Mouse (Mus musculus) kidney, postnatal 0 days (tissue): ENCODE data around the gene Zfp839. TPM values are rescaled to one million over a fixed set of nuclear protein-coding genes. Genes with fewer than 3 reads are reported as not detected.

Source experiments
- ATAC-seq: fragments of 200-750 bp; cut with Nextera tagmentation; replicated peaks from 2 replicates; pipeline ENCODE4 v1.8.0; 2017; ENCODE audit warnings: low read depth, moderate number of reproducible peaks, moderate TSS enrichment, moderate library complexity; ENCODE audit not compliant: low FRiP score
- DNase-seq: peaks from one replicate; pipeline ENCODE4 v3.0.0-alpha.2; 2016; ENCODE audit warnings: low spot score
- H3K27ac ChIP-seq: fragments of 300-500 bp; sonication (generic); 2 replicates; pipeline ENCODE4 v1.5.1; 2014; ENCODE audit warnings: mild to moderate bottlenecking
- H3K27me3 ChIP-seq: fragments of 300-500 bp; sonication (generic); 2 replicates; pipeline ENCODE4 v1.6.1; 2014; ENCODE audit warnings: low read length, mixed read lengths; ENCODE audit not compliant: insufficient read depth
- H3K36me3 ChIP-seq: fragments of 300-500 bp; sonication (generic); 2 replicates; pipeline ENCODE4 v1.6.1; 2014; ENCODE audit warnings: low read length, mixed read lengths; ENCODE audit not compliant: insufficient read depth
- H3K4me1 ChIP-seq: fragments of 300-500 bp; sonication (generic); replicated peaks from 2 replicates; pipeline ENCODE4 v1.6.1; 2014; ENCODE audit warnings: antibody characterized with exemption, low read length, mixed read lengths; ENCODE audit not compliant: insufficient read depth
- H3K4me2 ChIP-seq: fragments of 300-500 bp; sonication (generic); 2 replicates; pipeline ENCODE4 v1.6.1; 2014; ENCODE audit warnings: mild to moderate bottlenecking, low read length, moderate library complexity, mixed read lengths
- H3K4me3 ChIP-seq: fragments of 300-500 bp; sonication (generic); replicated peaks from 2 replicates; pipeline ENCODE4 v1.5.1; 2014; ENCODE audit warnings: low read depth, low read length
- H3K9ac ChIP-seq: fragments of 300-500 bp; sonication (generic); 2 replicates; pipeline ENCODE4 v1.6.1; 2014; ENCODE audit warnings: low read depth, low read length
- H3K9me3 ChIP-seq: fragments of 300-500 bp; sonication (generic); replicated peaks from 2 replicates; pipeline ENCODE4 v1.6.1; 2016; ENCODE audit warnings: low read length, inconsistent platforms, mixed read lengths
- CTCF ChIP-seq: IDR thresholded peaks from 2 replicates; pipeline ENCODE4 v1.5.1; 2016; ENCODE audit warnings: antibody characterized with exemption, low read depth, mild to moderate bottlenecking, moderate library complexity
- WGBS: fragments of 180-500 bp; shearing (Covaris S2); extraction: QIAGEN DNeasy Blood & Tissue Kit; methylation state at CpG from one replicate; pipeline ENCODE4 v1.1.7; 2014; 5-methylcytosine and 5-hydroxymethylcytosine counted together
- polyA plus RNA-seq: library from polyadenylated mRNA; unstranded; fragments of >200 nt; fragmentation: Nextera tagmentation; extraction: Ambion mirVana; gene quantifications from 2 replicates; pipeline ENCODE4 v1.2.1, GENCODE M21; 2015

Zfp839 gene
- polyA plus RNA-seq = 2.2 and 2.3 TPM in 2 replicates

DNA sequence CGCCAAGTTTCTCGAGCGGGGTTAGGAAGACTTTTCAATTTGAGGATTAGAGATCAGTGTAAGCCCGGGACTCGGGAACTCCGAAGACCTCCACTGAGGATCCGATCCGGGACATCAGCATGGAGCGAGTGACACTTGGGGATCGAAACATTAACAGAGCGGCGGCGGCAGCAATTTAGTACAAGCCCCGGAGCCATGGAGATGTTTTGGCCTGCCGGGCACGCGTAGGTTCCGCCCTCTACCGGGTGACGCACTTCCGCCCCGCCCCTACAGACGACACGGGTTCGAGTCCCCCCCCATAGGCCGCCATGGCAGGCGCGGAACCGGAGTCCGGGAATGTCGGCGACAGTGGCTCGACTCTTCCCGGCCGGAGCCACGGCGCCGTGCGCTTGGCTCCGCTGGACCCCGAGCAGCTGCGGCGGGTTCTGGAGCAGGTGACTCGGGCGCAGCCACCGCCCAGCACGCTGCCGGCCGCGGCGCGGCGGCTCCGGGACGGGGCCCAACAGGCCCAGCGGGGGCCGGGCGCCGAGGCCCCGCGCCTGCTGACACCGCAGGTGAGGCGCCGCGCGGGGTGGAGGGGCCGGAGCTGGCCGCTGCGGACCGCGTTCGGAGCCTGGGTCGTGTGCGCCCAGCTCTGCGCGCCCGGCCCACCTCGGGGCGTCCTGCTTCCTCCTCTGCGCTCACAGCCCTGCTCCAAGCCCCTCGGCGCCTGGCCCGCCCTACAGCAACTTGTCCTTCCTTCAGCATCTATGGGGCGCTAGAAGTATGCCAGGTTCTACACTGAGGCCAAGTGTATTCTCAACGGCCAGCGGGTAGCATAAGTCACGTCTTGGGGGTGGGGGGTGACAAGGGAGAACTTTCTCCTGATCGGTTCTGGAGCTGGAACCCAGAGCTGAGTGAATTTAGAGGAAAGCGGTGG is at the start of gene Zfp839:
Gene Zfp839 (plus strand): TSS at position 244 of the 919 bp plus-strand sequence.
- H3K4me2 ChIP-seq = peak within 1 kb of the TSS; percentile 76
- no peaks in the 10 kb centered on the region for H3K27me3 ChIP-seq
- DNase-seq (peak; percentile 86), ATAC-seq (peak; percentile 76)
- peaks cover 13% of the 10 kb centered on the region; the same call in 1 of the 2 replicates for H3K4me1 ChIP-seq
- peak within 1 kb of the TSS; percentile 93 for H3K9ac ChIP-seq
- under 1% methylated on average over 78 of the region's 89 CpGs for WGBS
- peak within 1 kb of the TSS; percentile 89 for H3K4me3 ChIP-seq
- TF ChIP-seq CTCF = no peak; the same call in 1 of the 2 replicates
- no peaks in the 10 kb centered on the region for H3K9me3 ChIP-seq
- peak within 1 kb of the TSS; percentile 89 for H3K27ac ChIP-seq
- peaks cover 2% of the 10 kb centered on the region; the same call in 1 of the 2 replicates for H3K36me3 ChIP-seq

- peaks cover 5% of the 10 kb centered on the region; the same call in 1 of the 2 replicates for H3K4me1 ChIP-seq
- no peak overlapping the region for H3K27ac ChIP-seq
- no peak for TF ChIP-seq CTCF
- H3K4me3 ChIP-seq = no peak overlapping the region
- no peak overlapping the region for H3K9ac ChIP-seq
- 87% methylated on average over 10 of the region's 10 CpGs for WGBS
- DNase-seq (no peak), ATAC-seq (no peak)
- no peaks in the 10 kb centered on the region for H3K27me3 ChIP-seq
- H3K36me3 ChIP-seq = 0 out of 2 replicates have a peak, but pooled peaks cover 4% of the 10 kb centered on the region
- no peak overlapping the region for H3K4me2 ChIP-seq
- no peaks in the 10 kb centered on the region for H3K9me3 ChIP-seq
Measured at GRCm38 (mm10) chr12:110801876-110802464, 48.1 kb upstream of the Zfp839 start.

DNA sequence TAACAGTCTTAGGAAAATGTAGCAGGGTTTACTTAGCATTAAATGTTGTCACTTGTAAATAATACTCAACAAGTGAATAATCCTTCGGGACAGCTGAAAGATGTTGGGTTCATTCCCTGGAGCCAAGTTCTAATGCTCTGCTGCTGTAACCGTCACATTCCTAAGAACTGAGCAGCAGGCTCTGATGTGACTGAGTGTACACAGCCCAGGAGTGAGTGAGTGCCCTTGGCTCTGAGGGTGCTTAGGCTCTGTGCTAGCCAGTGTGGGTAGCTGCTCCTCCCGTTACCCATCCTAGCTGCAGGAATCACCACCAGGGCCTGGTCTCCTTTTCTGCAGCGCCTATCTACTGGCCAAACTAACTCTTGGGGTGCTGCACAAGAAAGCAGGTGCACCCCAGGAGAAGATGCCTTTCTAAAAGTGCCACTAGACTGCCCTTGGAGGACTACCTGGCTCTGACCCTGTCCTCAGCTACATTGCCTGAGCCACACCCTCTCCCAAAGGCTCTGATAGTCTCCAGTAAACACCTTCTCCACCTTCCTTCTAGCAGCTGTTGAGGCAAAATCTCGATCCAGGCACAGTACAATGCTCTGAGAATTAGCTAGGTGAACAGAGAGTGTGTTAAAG is 47.3 kb upstream of the Zfp839 start:
- H3K4me3 ChIP-seq = no peak overlapping the region
- H3K4me1 ChIP-seq = peaks cover 3% of the 10 kb centered on the region; the same call in 1 of the 2 replicates
- H3K4me2 ChIP-seq = no peak overlapping the region
- 77% methylated on average over 5 of the region's 5 CpGs for WGBS
- H3K9me3 ChIP-seq = no peaks in the 10 kb centered on the region
- H3K36me3 ChIP-seq = 0 out of 2 replicates have a peak, but pooled peaks cover 7% of the 10 kb centered on the region
- no peak overlapping the region for H3K27ac ChIP-seq
- no peak overlapping the region for H3K9ac ChIP-seq
- ATAC-seq = no peak
- TF ChIP-seq CTCF = no peak
- no peak for DNase-seq
- no peaks in the 10 kb centered on the region for H3K27me3 ChIP-seq

GRCm38 (mm10) chr12:110804261-110804660 is 45.8 kb upstream of the Zfp839 start:
- no peak overlapping the region for H3K27ac ChIP-seq
- DNase-seq = peak; percentile 49
- H3K4me1 ChIP-seq = no peaks in the 10 kb centered on the region
- H3K9ac ChIP-seq = no peak overlapping the region
- 0 out of 2 replicates have a peak, but pooled peaks cover 7% of the 10 kb centered on the region for H3K36me3 ChIP-seq
- no peak overlapping the region for H3K4me2 ChIP-seq
- no peak overlapping the region for H3K4me3 ChIP-seq
- H3K9me3 ChIP-seq = no peaks in the 10 kb centered on the region
- ATAC-seq = peak; percentile 60
- WGBS = 38% methylated on average over 10 of the region's 10 CpGs
- TF ChIP-seq CTCF = peak; percentile 17; the same call in 1 of the 2 replicates
- H3K27me3 ChIP-seq = no peaks in the 10 kb centered on the region

DNA sequence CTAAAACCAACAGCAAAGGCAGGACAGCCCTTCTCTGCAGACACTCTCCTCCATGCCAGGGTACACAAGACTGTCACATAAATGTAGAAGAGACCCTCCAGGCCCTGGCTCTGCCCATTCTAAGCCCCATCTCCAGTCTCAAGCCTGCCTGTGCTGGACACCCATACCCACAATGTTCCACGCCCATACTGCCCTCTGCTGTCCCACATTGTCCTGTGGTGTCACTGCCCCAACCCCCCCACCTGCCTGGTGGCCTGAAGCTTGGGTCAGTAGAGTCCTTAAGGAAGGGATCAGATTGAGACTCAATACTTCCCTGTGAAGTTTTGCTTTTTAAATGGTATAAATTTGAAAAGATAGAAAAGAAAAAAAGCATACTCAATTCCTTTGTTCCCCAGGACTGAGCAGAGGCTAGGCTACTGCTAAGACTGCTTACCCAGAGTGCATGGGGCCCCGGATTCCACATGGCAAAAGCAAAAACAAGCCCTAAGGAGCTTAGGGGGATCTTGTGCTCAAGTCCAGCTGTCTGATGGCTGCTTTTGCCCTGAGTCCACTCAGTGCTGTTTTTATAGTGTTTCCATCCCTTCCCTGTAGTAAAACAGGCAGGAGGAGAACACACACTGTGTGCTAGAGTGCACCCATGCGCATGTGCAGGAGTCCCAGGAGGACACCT is 43.6 kb upstream of the Zfp839 start:
- TF ChIP-seq CTCF = peak; percentile 47
- Histone ChIP-seq H3K36me3 (0 out of 2 replicates have a peak, but pooled peaks cover 7% of the 10 kb centered on the region), H3K9ac (no peak overlapping the region), H3K4me2 (no peak overlapping the region), H3K27me3 (no peaks in the 10 kb centered on the region), H3K4me3 (no peak overlapping the region), H3K4me1 (no peaks in the 10 kb centered on the region), H3K27ac (no peak overlapping the region), H3K9me3 (no peaks in the 10 kb centered on the region)
- DNase-seq (peak; percentile 7), ATAC-seq (no peak)
- 81% methylated on average over 3 of the region's 3 CpGs for WGBS

DNA sequence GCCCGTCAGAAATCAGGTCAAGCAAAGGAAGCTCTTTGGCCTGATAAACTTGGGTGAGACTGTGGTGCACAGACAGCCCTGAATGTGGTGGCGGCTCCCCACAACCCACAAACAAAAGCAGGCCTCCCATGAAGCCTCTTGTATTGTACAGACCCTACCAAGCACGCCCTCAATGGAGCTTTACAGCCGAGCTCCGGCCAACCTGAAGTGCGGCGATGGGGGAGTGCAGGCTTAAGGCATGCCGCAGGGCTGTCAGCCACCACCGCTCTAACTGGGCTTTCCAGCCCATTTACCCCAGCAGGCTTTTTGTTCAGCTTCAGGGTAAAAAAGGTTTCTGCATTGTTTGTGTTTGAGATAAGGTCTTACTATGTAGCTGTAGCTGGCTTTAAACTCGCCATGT is 41.6 kb upstream of the Zfp839 start:
- Histone ChIP-seq H3K4me3 (no peak overlapping the region), H3K27ac (peak overlapping the region; percentile 44), H3K9me3 (no peaks in the 10 kb centered on the region), H3K27me3 (no peaks in the 10 kb centered on the region), H3K4me2 (no peak overlapping the region), H3K36me3 (peaks cover 5% of the 10 kb centered on the region; the same call in 1 of the 2 replicates), H3K4me1 (no peaks in the 10 kb centered on the region), H3K9ac (no peak overlapping the region)
- no peak for ATAC-seq
- WGBS = 62% methylated on average over 10 of the region's 10 CpGs
- no peak for TF ChIP-seq CTCF
- peak; percentile 9 for DNase-seq
